Mouse (Mus musculus) heart, embryonic 16.5 days (tissue): ENCODE measurements around the gene Snrnp35. TPM values are rescaled to one million over a fixed set of nuclear protein-coding genes. Genes with fewer than 3 reads are reported as not detected.

Experiments used
- ATAC-seq: fragments of 200-750 bp; cut with Nextera tagmentation; replicated peaks from 2 replicates; pipeline ENCODE4 v1.8.0; 2017; ENCODE audit warnings: moderate number of reproducible peaks; ENCODE audit not compliant: insufficient read depth, low FRiP score; ENCODE audit errors: extremely low read depth
- H3K27ac ChIP-seq: fragments of 300-500 bp; sonication (generic); 2 replicates; pipeline ENCODE4 v1.5.1; 2014; ENCODE audit warnings: mild to moderate bottlenecking, low read length, control low read depth, moderate library complexity
- H3K27me3 ChIP-seq: fragments of 300-500 bp; sonication (generic); 2 replicates; pipeline ENCODE4 v1.6.1; 2014; ENCODE audit warnings: low read length, mixed read lengths; ENCODE audit not compliant: control insufficient read depth, insufficient read depth
- H3K36me3 ChIP-seq: fragments of 300-500 bp; sonication (generic); 2 replicates; pipeline ENCODE4 v1.6.1; 2014; ENCODE audit not compliant: control insufficient read depth, insufficient read depth
- H3K4me1 ChIP-seq: fragments of 300-500 bp; sonication (generic); 2 replicates; pipeline ENCODE4 v1.6.1; 2014; ENCODE audit warnings: low read length, mixed read lengths; ENCODE audit not compliant: control insufficient read depth, insufficient read depth
- H3K4me2 ChIP-seq: fragments of 300-500 bp; sonication (generic); 2 replicates; pipeline ENCODE4 v1.6.1; 2014; ENCODE audit warnings: low read depth, mild to moderate bottlenecking, control low read depth, low read length
- H3K4me3 ChIP-seq: fragments of 300-500 bp; sonication (generic); 2 replicates; pipeline ENCODE4 v1.5.1; 2014; ENCODE audit warnings: mild to moderate bottlenecking, control low read depth, low read length
- H3K9ac ChIP-seq: fragments of 300-500 bp; sonication (generic); 2 replicates; pipeline ENCODE4 v1.6.1; 2014; ENCODE audit warnings: low read length, control low read depth
- H3K9me3 ChIP-seq: fragments of 300-500 bp; sonication (generic); replicated peaks from 2 replicates; pipeline ENCODE4 v1.6.1; 2016; ENCODE audit warnings: low read length; ENCODE audit not compliant: control insufficient read depth
- WGBS: fragments of 180-500 bp; shearing (Covaris S2); extraction: QIAGEN DNeasy Blood & Tissue Kit; methylation state at CpG from one replicate; pipeline ENCODE4 v1.1.7; 2014; 5-methylcytosine and 5-hydroxymethylcytosine counted together
- polyA plus RNA-seq: library from polyadenylated mRNA; unstranded; fragments of >200 nt; fragmentation: Nextera tagmentation; extraction: Ambion mirVana; gene quantifications from 2 replicates; pipeline ENCODE4 v1.2.1, GENCODE M21; 2015

The Snrnp35 gene
- polyA plus RNA-seq, 1 experiment from 2014 or later = 24.1 TPM

- 2% methylated on average over 16 of the region's 17 CpGs for WGBS
- Histone ChIP-seq H3K4me1 (peaks cover 17% of the 10 kb centered on the region), H3K9ac (peak overlapping the region; percentile 65), H3K4me3 (peak overlapping the region; percentile 43), H3K27ac (peak overlapping the region; percentile 72), H3K9me3 (no peaks in the 10 kb centered on the region), H3K4me2 (peak overlapping the region; percentile 65), H3K27me3 (no peaks in the 10 kb centered on the region), H3K36me3 (no peaks in the 10 kb centered on the region)
- ATAC-seq = no peak
These were observed 53.8 kb downstream of the Snrnp35 start for GRCm38 (mm10) chr5:124536776-124537175.

GRCm38 (mm10) chr5:124538813-124539792 is 56.2 kb downstream of the Snrnp35 start:
- Histone ChIP-seq H3K4me1 (peaks cover 26% of the 10 kb centered on the region), H3K27ac (no peak overlapping the region), H3K36me3 (peaks cover 8% of the 10 kb centered on the region)

GRCm38 (mm10) chr5:124539905-124540304 is 57.0 kb downstream of the Snrnp35 start:
- no peaks in the 10 kb centered on the region for H3K27me3 ChIP-seq
- peak overlapping the region; percentile 97 for H3K4me3 ChIP-seq
- no peak for ATAC-seq
- peak overlapping the region; percentile 49 for H3K4me2 ChIP-seq
- 73% methylated on average over 4 of the region's 4 CpGs for WGBS
- peaks cover 26% of the 10 kb centered on the region for H3K4me1 ChIP-seq
- H3K9me3 ChIP-seq = no peaks in the 10 kb centered on the region
- H3K27ac ChIP-seq = peak overlapping the region; percentile 52
- peak overlapping the region; percentile 22; the same call in 1 of the 2 replicates for H3K9ac ChIP-seq
- peaks cover 16% of the 10 kb centered on the region for H3K36me3 ChIP-seq

More at GRCm38 (mm10) chr5:124538813-124539792, 56.2 kb downstream of the Snrnp35 start:
- ATAC-seq = no peak
- WGBS = 77% methylated on average over 15 of the region's 16 CpGs
- H3K4me3 ChIP-seq = no peak overlapping the region
- no peaks in the 10 kb centered on the region for H3K27me3 ChIP-seq
- H3K9me3 ChIP-seq = no peaks in the 10 kb centered on the region
- H3K4me2 ChIP-seq = no peak overlapping the region
- H3K9ac ChIP-seq = no peak overlapping the region

GRCm38 (mm10) chr5:124540383-124540786 is 57.5 kb downstream of the Snrnp35 start, which contains the start of gene Tmed2:
TSS of gene Tmed2 (plus strand) at chr5:124540695.
- WGBS = under 1% methylated on average over 35 of the region's 35 CpGs

More at GRCm38 (mm10) chr5:124540383-124540786, 57.5 kb downstream of the Snrnp35 start, which contains the start of gene Tmed2:
- H3K4me2 ChIP-seq = peak within 1 kb of the TSS; percentile 86
- peaks cover 26% of the 10 kb centered on the region for H3K4me1 ChIP-seq
- peak within 1 kb of the TSS; percentile 91 for H3K27ac ChIP-seq
- H3K27me3 ChIP-seq = no peaks in the 10 kb centered on the region
- H3K9me3 ChIP-seq = no peaks in the 10 kb centered on the region
- H3K4me3 ChIP-seq = peak within 1 kb of the TSS; percentile 97
- H3K9ac ChIP-seq = peak within 1 kb of the TSS; percentile 94
- H3K36me3 ChIP-seq = peaks cover 20% of the 10 kb centered on the region
- peak; percentile 92 for ATAC-seq

Other genes with a start within 250 kb of the Snrnp35 start
- 6.9 and 7.3 TPM in 2 replicates for gene Pitpnm2, start 233.4 kb upstream of the Snrnp35 start, polyA plus RNA-seq
- gene Mphosph9, start 155.2 kb upstream of the Snrnp35 start, polyA plus RNA-seq = 8.7 and 10.5 TPM in 2 replicates
- 18.5 and 20.3 TPM in 2 replicates for gene 2810006K23Rik, start 155.0 kb upstream of the Snrnp35 start, polyA plus RNA-seq
- 14.6 and 19.6 TPM in 2 replicates for gene Cdk2ap1, start 120.1 kb upstream of the Snrnp35 start, polyA plus RNA-seq
- gene Sbno1, start 57.1 kb upstream of the Snrnp35 start, polyA plus RNA-seq = 57.9 and 61.1 TPM in 2 replicates
- 30.4 and 31.2 TPM in 2 replicates for gene Kmt5a, start 43.2 kb upstream of the Snrnp35 start, polyA plus RNA-seq
- gene Rilpl2, start 4.8 kb upstream of the Snrnp35 start, polyA plus RNA-seq = 19.2 and 21.3 TPM in 2 replicates
- gene Rilpl1, start 48.3 kb downstream of the Snrnp35 start, polyA plus RNA-seq = 27.7 and 28.2 TPM in 2 replicates
- 435 and 443 TPM in 2 replicates for gene Tmed2, start 57.6 kb downstream of the Snrnp35 start, polyA plus RNA-seq
- gene Ddx55, start 69.7 kb downstream of the Snrnp35 start, polyA plus RNA-seq = 8.4 and 8.7 TPM in 2 replicates
- gene Eif2b1, start 96.0 kb downstream of the Snrnp35 start, polyA plus RNA-seq = 53.3 and 62.2 TPM in 2 replicates
- 34.3 TPM in 2 replicates for gene Gtf2h3, start 96.0 kb downstream of the Snrnp35 start, polyA plus RNA-seq
- 32.3 and 33.4 TPM in 2 replicates for gene Atp6v0a2, start 145.4 kb downstream of the Snrnp35 start, polyA plus RNA-seq
- 0.09 and 0.19 TPM in 2 replicates for gene Dnah10, start 242.0 kb downstream of the Snrnp35 start, polyA plus RNA-seq